Mouse (Mus musculus): Measurements from ENCODE around the gene Mrvi1. TPM values are rescaled to one million over a fixed set of nuclear protein-coding genes. Genes with fewer than 3 reads are reported as not detected.

Mrvi1 gene
- polyA plus RNA-seq, 1 experiment from 2014 or later: 0.79 TPM

GRCm38 (mm10) chr7:110998887-110999827 is 16.9 kb upstream of the Mrvi1 start:
- 90% methylated on average over 15 of the region's 15 CpGs for WGBS
- no peaks in the 10 kb centered on the region for H3K27me3 ChIP-seq
- H3K4me1 ChIP-seq (replicated peaks): no peaks in the 10 kb centered on the region
- H3K9ac ChIP-seq: no peak overlapping the region
- no peak for ATAC-seq (ENCODE audit: low FRiP score)
- no peaks in the 10 kb centered on the region for H3K9me3 ChIP-seq
- no peaks in the 10 kb centered on the region for H3K36me3 ChIP-seq
- no peak overlapping the region for H3K4me2 ChIP-seq
- H3K27ac ChIP-seq: no peak overlapping the region
- H3K4me3 ChIP-seq: no peak overlapping the region

DNA sequence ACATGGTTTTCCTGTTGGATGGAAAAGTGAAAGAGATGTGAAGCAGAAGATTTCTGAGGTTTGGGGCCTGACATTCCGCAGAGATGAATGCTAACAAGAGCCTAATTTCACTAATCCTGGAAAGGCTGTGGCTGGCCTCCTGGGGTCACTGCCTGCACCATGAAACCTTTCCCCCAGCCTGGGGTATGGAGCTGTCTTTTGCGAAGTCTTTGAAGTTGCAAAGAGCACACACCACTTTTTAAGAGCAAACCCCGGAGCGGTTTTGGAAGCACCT is 8.9 kb upstream of the Mrvi1 start:
- Histone ChIP-seq H3K36me3 (no peaks in the 10 kb centered on the region), H3K27me3 (no peaks in the 10 kb centered on the region), H3K4me1 (replicated peaks) (no peaks in the 10 kb centered on the region), H3K9ac (no peak overlapping the region), H3K27ac (no peak overlapping the region), H3K4me2 (no peak overlapping the region), H3K9me3 (no peaks in the 10 kb centered on the region), H3K4me3 (no peak overlapping the region)
- 52% methylated on average over 4 of the region's 4 CpGs for WGBS
- no peak for ATAC-seq (ENCODE audit: low FRiP score)

DNA sequence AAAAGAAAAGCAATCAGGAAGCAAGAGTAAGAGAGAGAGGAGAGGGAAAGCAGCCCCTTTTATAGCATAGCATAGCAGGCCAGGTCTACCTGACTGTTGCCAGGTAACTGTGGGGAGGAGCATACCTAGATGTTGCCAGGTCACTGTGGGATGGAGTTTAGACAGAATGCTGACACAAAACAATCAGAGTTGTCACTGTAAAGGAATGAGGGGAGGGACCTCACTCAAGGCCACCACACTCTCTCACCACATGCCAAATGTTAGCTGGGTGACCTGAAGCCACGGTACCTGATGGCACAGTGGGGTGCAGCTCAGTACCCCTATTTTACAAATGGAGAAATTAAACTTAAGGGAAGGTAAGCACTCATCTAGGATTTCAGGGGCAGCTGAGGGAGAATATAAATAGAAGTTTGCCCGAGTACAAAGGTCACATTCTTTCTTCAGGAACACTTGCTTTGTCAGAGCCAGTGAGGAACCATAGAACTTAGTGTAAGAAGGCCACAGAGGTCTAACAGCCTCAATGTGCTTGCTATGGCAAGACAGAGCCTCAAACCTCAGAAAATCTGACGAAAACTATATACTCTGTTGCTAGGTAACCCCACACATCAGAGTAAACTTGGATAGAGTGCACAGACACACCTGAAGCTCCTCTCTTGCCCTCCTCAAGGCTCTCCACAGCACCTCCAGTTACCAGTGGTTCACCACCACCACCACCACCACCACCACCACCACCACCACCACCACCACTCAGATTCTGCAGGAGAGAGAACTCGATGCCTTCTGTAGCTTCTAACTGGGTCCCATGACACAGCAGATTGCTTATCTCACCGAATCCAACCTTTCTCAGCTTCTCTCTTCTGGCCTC is 8.3 kb upstream of the Mrvi1 start:
- H3K27ac ChIP-seq: no peak overlapping the region
- no peak overlapping the region for H3K4me3 ChIP-seq
- WGBS: 67% methylated on average over 5 of the region's 5 CpGs
- no peak overlapping the region for H3K4me2 ChIP-seq
- no peaks in the 10 kb centered on the region for H3K27me3 ChIP-seq
- no peak overlapping the region for H3K9ac ChIP-seq
- 0 out of 2 replicates have a peak, but pooled peaks cover 4% of the 10 kb centered on the region for H3K4me1 ChIP-seq (replicated peaks)
- no peaks in the 10 kb centered on the region for H3K36me3 ChIP-seq
- no peaks in the 10 kb centered on the region for H3K9me3 ChIP-seq
- ATAC-seq (ENCODE audit: low FRiP score): no peak

DNA sequence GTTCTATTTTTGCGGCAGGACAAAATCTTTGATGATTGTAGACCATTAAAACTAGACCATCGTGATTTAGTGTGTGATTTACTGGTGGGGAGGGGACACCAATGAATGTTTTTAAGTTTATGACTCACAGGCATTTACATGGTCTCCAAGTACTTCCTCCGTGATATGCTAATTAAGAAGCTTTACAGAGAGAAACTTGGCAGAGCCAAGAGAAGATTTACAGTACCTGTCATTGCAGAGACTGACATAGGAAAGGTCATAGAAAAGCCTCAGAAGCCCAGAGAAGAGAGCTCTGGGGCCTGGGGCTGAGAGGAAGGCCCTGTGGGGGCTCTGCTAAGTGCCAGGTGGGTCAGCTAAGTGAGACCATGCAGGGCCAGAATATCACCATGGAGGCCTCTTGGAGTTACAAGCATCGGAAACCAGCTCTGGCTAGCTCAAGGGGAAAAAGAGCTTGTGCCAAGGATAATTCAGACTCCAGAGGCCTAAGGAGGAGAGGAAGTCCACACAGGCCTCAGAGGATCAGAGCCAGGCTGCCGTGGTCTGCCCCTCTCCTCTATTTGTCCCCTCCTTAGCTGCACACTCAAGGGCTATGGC is 7.1 kb upstream of the Mrvi1 start:
- ATAC-seq (ENCODE audit: low FRiP score): no peak
- H3K4me1 ChIP-seq (replicated peaks): 0 out of 2 replicates have a peak, but pooled peaks cover 5% of the 10 kb centered on the region
- no peaks in the 10 kb centered on the region for H3K9me3 ChIP-seq
- H3K27me3 ChIP-seq: no peaks in the 10 kb centered on the region
- H3K27ac ChIP-seq: no peak overlapping the region
- no peak overlapping the region for H3K4me2 ChIP-seq
- no peak overlapping the region for H3K9ac ChIP-seq
- no peaks in the 10 kb centered on the region for H3K36me3 ChIP-seq
- H3K4me3 ChIP-seq: no peak overlapping the region
- 72% methylated on average over 5 of the region's 5 CpGs for WGBS

- WGBS: 87% methylated on average over 3 of the region's 3 CpGs
- Histone ChIP-seq H3K4me3 (no peak overlapping the region), H3K9ac (no peak overlapping the region), H3K27ac (no peak overlapping the region), H3K4me2 (no peak overlapping the region), H3K36me3 (no peaks in the 10 kb centered on the region), H3K27me3 (no peaks in the 10 kb centered on the region), H3K9me3 (no peaks in the 10 kb centered on the region), H3K4me1 (replicated peaks) (0 out of 2 replicates have a peak, but pooled peaks cover 5% of the 10 kb centered on the region)
- ATAC-seq (ENCODE audit: low FRiP score): no peak
Measured at GRCm38 (mm10) chr7:110988081-110988480, 5.8 kb upstream of the Mrvi1 start.

DNA sequence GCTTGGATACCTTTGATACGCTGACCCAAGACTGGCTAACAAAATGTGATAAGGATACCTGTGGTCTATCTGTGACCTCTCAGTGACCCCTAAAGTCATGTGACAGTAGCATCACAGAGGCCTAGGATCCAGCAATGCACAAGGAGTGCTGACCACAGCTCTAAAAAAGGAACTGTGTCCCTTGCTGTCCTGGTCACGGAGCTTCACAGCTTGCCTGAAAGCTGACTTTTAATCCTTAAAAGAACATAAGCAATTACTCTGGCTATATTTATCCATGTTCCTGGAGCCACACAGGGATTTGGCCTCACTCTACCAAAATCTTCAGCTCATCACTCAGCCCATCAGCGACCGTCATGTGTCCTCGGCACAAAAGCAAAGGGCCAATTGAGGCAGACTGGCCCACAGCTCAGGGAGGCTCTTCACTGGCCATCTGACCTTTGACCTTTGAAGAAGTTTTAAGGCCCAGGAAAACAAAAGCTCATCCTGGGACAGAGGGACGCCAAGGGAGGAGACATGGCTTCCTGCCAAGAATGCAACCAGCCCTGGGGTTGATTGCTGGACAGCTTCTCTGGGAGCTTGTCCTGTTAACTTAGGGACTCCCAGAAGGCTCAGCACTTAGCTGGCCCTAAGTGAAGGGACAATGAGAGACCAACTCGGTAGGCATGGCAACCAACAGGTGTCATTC is 3.5 kb upstream of the Mrvi1 start:
- H3K9me3 ChIP-seq: no peaks in the 10 kb centered on the region
- no peaks in the 10 kb centered on the region for H3K27me3 ChIP-seq
- peaks cover 13% of the 10 kb centered on the region for H3K4me1 ChIP-seq (replicated peaks)
- H3K27ac ChIP-seq: no peak overlapping the region
- WGBS: 53% methylated on average over 7 of the region's 7 CpGs
- no peak overlapping the region for H3K4me3 ChIP-seq
- no peaks in the 10 kb centered on the region for H3K36me3 ChIP-seq
- H3K9ac ChIP-seq: no peak overlapping the region
- no peak for ATAC-seq (ENCODE audit: low FRiP score)
- H3K4me2 ChIP-seq: no peak overlapping the region

GRCm38 (mm10) chr7:110983621-110984020 is 1.4 kb upstream of the Mrvi1 start:
- no peak overlapping the region for H3K4me3 ChIP-seq
- WGBS: 71% methylated on average over 5 of the region's 5 CpGs
- no peak overlapping the region for H3K9ac ChIP-seq
- no peak for ATAC-seq (ENCODE audit: low FRiP score)
- H3K36me3 ChIP-seq: no peaks in the 10 kb centered on the region
- no peak overlapping the region for H3K4me2 ChIP-seq
- no peaks in the 10 kb centered on the region for H3K9me3 ChIP-seq
- H3K4me1 ChIP-seq (replicated peaks): peaks cover 13% of the 10 kb centered on the region
- no peak overlapping the region for H3K27ac ChIP-seq
- H3K27me3 ChIP-seq: no peaks in the 10 kb centered on the region

DNA sequence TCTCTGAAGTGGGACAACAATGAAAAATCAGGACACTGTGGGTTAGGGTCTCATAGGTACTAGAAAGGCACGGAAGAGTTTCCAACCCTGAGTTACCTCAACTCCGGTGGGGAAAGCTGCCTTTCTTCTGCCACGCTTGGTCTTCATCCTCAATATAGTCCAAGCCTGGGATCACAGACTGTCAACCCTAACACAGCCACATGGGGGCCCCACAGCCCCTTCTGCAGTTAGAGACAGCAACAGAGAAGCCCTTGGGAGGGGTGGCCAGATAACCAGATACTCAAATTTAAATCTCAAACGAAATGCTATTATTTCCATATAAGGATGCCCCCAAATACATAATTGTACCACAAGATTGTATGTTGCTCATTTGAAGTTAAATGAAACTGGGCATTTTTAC is 503 bp upstream of the Mrvi1 start:
- no peaks in the 10 kb centered on the region for H3K9me3 ChIP-seq
- WGBS: 66% methylated on average over 4 of the region's 4 CpGs
- no peak overlapping the region for H3K27ac ChIP-seq

DNA sequence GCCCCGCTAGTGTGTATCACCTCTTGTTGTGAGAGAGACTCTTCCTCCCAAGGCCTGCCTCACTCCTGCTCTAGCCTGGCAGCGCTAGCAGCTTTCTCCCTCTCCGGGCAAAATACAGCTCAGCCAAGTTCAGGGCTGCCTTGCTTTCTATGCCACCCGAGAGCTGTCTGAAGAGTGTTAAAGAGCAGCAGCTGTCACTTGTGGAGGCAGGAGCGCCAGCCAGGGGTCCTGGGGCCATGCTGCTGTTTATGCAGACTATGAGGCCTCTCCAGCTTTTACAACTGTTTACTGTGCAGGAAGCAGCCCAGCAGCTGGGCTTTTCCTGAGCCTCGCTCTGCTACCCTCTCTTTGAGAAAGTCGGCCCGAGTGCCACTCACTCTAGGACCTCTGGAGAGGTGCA is 1.2 kb downstream of the Mrvi1 start:
- WGBS: 70% methylated on average over 8 of the region's 8 CpGs
- no peak for ATAC-seq (ENCODE audit: low FRiP score)
- no peaks in the 10 kb centered on the region for H3K36me3 ChIP-seq

More for the DNA sequence above, 503 bp upstream of the Mrvi1 start:
- H3K4me1 ChIP-seq (replicated peaks): peaks cover 13% of the 10 kb centered on the region
- no peak overlapping the region for H3K4me2 ChIP-seq
- no peaks in the 10 kb centered on the region for H3K36me3 ChIP-seq
- ATAC-seq (ENCODE audit: low FRiP score): no peak
- H3K27me3 ChIP-seq: no peaks in the 10 kb centered on the region
- no peak overlapping the region for H3K9ac ChIP-seq
- H3K4me3 ChIP-seq: no peak overlapping the region

GRCm38 (mm10) chr7:110977699-110978392 is 4.4 kb downstream of the Mrvi1 start:
- Histone ChIP-seq H3K4me3 (no peak overlapping the region), H3K4me1 (replicated peaks) (peaks cover 12% of the 10 kb centered on the region), H3K4me2 (no peak overlapping the region), H3K9me3 (no peaks in the 10 kb centered on the region; the same call in 1 of the 2 replicates), H3K9ac (no peak overlapping the region), H3K27ac (no peak overlapping the region), H3K36me3 (no peaks in the 10 kb centered on the region), H3K27me3 (no peaks in the 10 kb centered on the region)
- 88% methylated on average over 7 of the region's 7 CpGs for WGBS
- no peak for ATAC-seq (ENCODE audit: low FRiP score)

More for the DNA sequence above, 1.2 kb downstream of the Mrvi1 start:
- H3K27me3 ChIP-seq: no peaks in the 10 kb centered on the region
- no peaks in the 10 kb centered on the region for H3K9me3 ChIP-seq
- no peak overlapping the region for H3K4me2 ChIP-seq
- no peak overlapping the region for H3K27ac ChIP-seq
- peaks cover 13% of the 10 kb centered on the region for H3K4me1 ChIP-seq (replicated peaks)
- no peak overlapping the region for H3K4me3 ChIP-seq
- H3K9ac ChIP-seq: no peak overlapping the region

- no peak overlapping the region for H3K27ac ChIP-seq
- no peaks in the 10 kb centered on the region for H3K27me3 ChIP-seq
- no peaks in the 10 kb centered on the region for H3K36me3 ChIP-seq
- no peak overlapping the region for H3K4me3 ChIP-seq
- H3K9ac ChIP-seq: no peak overlapping the region
- 84% methylated on average over 4 of the region's 4 CpGs for WGBS
- no peak overlapping the region for H3K4me2 ChIP-seq
- no peaks in the 10 kb centered on the region; the same call in 1 of the 2 replicates for H3K9me3 ChIP-seq
- H3K4me1 ChIP-seq (replicated peaks): 0 out of 2 replicates have a peak, but pooled peaks cover 3% of the 10 kb centered on the region
- no peak for ATAC-seq (ENCODE audit: low FRiP score)
Measured at GRCm38 (mm10) chr7:110973450-110973849, 8.8 kb downstream of the Mrvi1 start.

All from hindbrain, embryonic 13.5 days (tissue).